Mouse (Mus musculus): ENCODE data around the gene Hpn.

The Hpn gene

GRCm38 (mm10) chr7:31082106-31082505 lies 33.0 kb downstream of the Hpn start:
- no peak for DNase-seq (ENCODE audit: low spot score in 2 of 2)

GRCm38 (mm10) chr7:31081106-31081505 lies 34.0 kb downstream of the Hpn start:
- no peak for DNase-seq (ENCODE audit: low spot score in 2 of 2)

- no peak for DNase-seq (ENCODE audit: low spot score in 2 of 2)
Measured at GRCm38 (mm10) chr7:31080611-31081010, 34.5 kb downstream of the Hpn start.

- no peak for DNase-seq (ENCODE audit: low spot score in 2 of 2)
Measured at GRCm38 (mm10) chr7:31079670-31080069, 35.4 kb downstream of the Hpn start.

- peak in 1 of 2 experiments; percentile 53 for DNase-seq (ENCODE audit: low spot score in 2 of 2)
Measured at GRCm38 (mm10) chr7:31077885-31078445, 37.1 kb downstream of the Hpn start.

- peak in 1 of 2 experiments; percentile 60 for DNase-seq (ENCODE audit: low spot score in 2 of 2)
Measured at GRCm38 (mm10) chr7:31077470-31077869, 37.6 kb downstream of the Hpn start.

GRCm38 (mm10) chr7:31076492-31076891 lies 38.6 kb downstream of the Hpn start, which contains the start of gene Fxyd3:
TSS of gene Fxyd3 (minus strand) at chr7:31076704.
- DNase-seq (ENCODE audit: low spot score in 2 of 2) = no peak

- DNase-seq (ENCODE audit: low spot score in 2 of 2) = no peak
Measured at GRCm38 (mm10) chr7:31074713-31075069, 40.4 kb downstream of the Hpn start.

GRCm38 (mm10) chr7:31074061-31074712 lies 40.9 kb downstream of the Hpn start:
- no peak for DNase-seq (ENCODE audit: low spot score in 2 of 2)

- no peak for DNase-seq (ENCODE audit: low spot score in 2 of 2)
Measured at GRCm38 (mm10) chr7:31073546-31073945, 41.5 kb downstream of the Hpn start.

GRCm38 (mm10) chr7:31072326-31072725 lies 42.8 kb downstream of the Hpn start:
- DNase-seq (ENCODE audit: low spot score in 2 of 2) = no peak

- DNase-seq (ENCODE audit: low spot score in 2 of 2) = no peak
Measured at GRCm38 (mm10) chr7:31070324-31070723, 44.8 kb downstream of the Hpn start.

GRCm38 (mm10) chr7:31069491-31069890 lies 45.6 kb downstream of the Hpn start:
- DNase-seq (ENCODE audit: low spot score in 2 of 2) = no peak

- DNase-seq (ENCODE audit: low spot score in 2 of 2) = no peak
Measured at GRCm38 (mm10) chr7:31067836-31068235, 47.3 kb downstream of the Hpn start.

- DNase-seq (ENCODE audit: low spot score in 2 of 2) = no peak
Measured at GRCm38 (mm10) chr7:31063074-31063560, 52.0 kb downstream of the Hpn start.

GRCm38 (mm10) chr7:31060621-31061010 lies 54.5 kb downstream of the Hpn start:
- no peak for DNase-seq (ENCODE audit: low spot score in 2 of 2)

- DNase-seq (ENCODE audit: low spot score in 2 of 2) = no peak
Measured at GRCm38 (mm10) chr7:31059919-31060620, 55.0 kb downstream of the Hpn start.

GRCm38 (mm10) chr7:31059108-31059507 lies 56.0 kb downstream of the Hpn start, which contains the start of gene Lgi4:
TSS of gene Lgi4 (plus strand) at chr7:31059342.
- DNase-seq (ENCODE audit: low spot score in 2 of 2) = peak; percentile 76 to 80

- DNase-seq (ENCODE audit: low spot score in 2 of 2) = no peak
Measured at GRCm38 (mm10) chr7:31058211-31058610, 56.9 kb downstream of the Hpn start.

- DNase-seq (ENCODE audit: low spot score in 2 of 2) = no peak
Measured at GRCm38 (mm10) chr7:31057730-31058129, 57.4 kb downstream of the Hpn start.

GRCm38 (mm10) chr7:31057071-31057470 lies 58.0 kb downstream of the Hpn start, which contains the start of gene Fxyd1:
TSS of gene Fxyd1 (minus strand) at chr7:31057199.
- no peak for DNase-seq (ENCODE audit: low spot score in 2 of 2)

- no peak for DNase-seq (ENCODE audit: low spot score in 2 of 2)
Measured at GRCm38 (mm10) chr7:31056448-31056847, 58.6 kb downstream of the Hpn start.

- DNase-seq (ENCODE audit: low spot score in 2 of 2) = no peak
Measured at GRCm38 (mm10) chr7:31055883-31056282, 59.2 kb downstream of the Hpn start.

Data from frontal cortex, postnatal 14 days (tissue).